Mouse (Mus musculus) olfactory bulb, adult 2 months (tissue): Measurements from ENCODE around the gene Ccdc43. TPM values are rescaled to one million over a fixed set of nuclear protein-coding genes. Genes with fewer than 3 reads are reported as not detected.

Source experiments
- H3K27ac ChIP-seq: fragments of 200-500 bp; 2 replicates; pipeline ENCODE4 v1.5.1; 2012; ENCODE audit warnings: low read depth, low read length; ENCODE audit not compliant: insufficient read depth
- H3K4me1 ChIP-seq: fragments of 200-500 bp; 2 replicates; pipeline ENCODE4 v1.6.1; 2012; ENCODE audit warnings: low read length; ENCODE audit not compliant: control insufficient read depth, insufficient read depth
- H3K4me3 ChIP-seq: fragments of 200-500 bp; 2 replicates; pipeline ENCODE4 v1.5.1; 2012; ENCODE audit warnings: mild to moderate bottlenecking, low read depth, low read length, moderate library complexity; ENCODE audit not compliant: insufficient read depth
- CTCF ChIP-seq: fragments of 200-500 bp; IDR thresholded peaks from 2 replicates; pipeline ENCODE4 v1.5.1; 2012; ENCODE audit warnings: low read depth, mild to moderate bottlenecking, low read length, moderate library complexity; ENCODE audit not compliant: insufficient read depth
- POLR2A ChIP-seq: fragments of 200-500 bp; IDR thresholded peaks from 2 replicates; pipeline ENCODE4 v1.6.1; 2012; ENCODE audit warnings: mild to moderate bottlenecking, low read depth, low read length, moderate library complexity; ENCODE audit not compliant: insufficient read depth
- WGBS: fragments of 180-500 bp; shearing (Covaris S2); methylation state at CpG from one replicate; pipeline ENCODE4 v1.1.7; 2018; 5-methylcytosine and 5-hydroxymethylcytosine counted together
- polyA plus RNA-seq: library from polyadenylated mRNA; stranded (reverse); fragments of >200 nt; gene quantifications from 2 replicates; pipeline ENCODE4 v1.2.4, GENCODE M21; 2012; ENCODE audit warnings: low replicate concordance; ENCODE audit not compliant: missing spikeins, insufficient read depth, insufficient read length

Gene Ccdc43
- polyA plus RNA-seq, result not detected in 2 replicates

GRCm38 (mm10) chr11:102697338-102698017 is at the start of gene Ccdc43:
Gene Ccdc43 (minus strand): TSS chr11:102697782.
- TF ChIP-seq CTCF (0 out of 2 replicates have a peak, but pooled peaks have one; percentile 15), POLR2A (peak; percentile 94)
- peaks cover 4% of the 10 kb centered on the region for H3K4me1 ChIP-seq
- H3K4me3 ChIP-seq, result peak within 1 kb of the TSS; percentile 82
- WGBS, result under 1% methylated on average over 49 of the region's 49 CpGs
- H3K27ac ChIP-seq, result peak within 1 kb of the TSS; percentile 36; the same call in 1 of the 2 replicates

- Histone ChIP-seq H3K27ac (no peak overlapping the region), H3K4me3 (no peak overlapping the region), H3K4me1 (peaks cover 3% of the 10 kb centered on the region)
- 87% methylated on average over 3 of the region's 3 CpGs for WGBS
- TF ChIP-seq CTCF (no peak), POLR2A (no peak)
These were observed 47.2 kb upstream of the Ccdc43 start for GRCm38 (mm10) chr11:102744746-102745145.

- Histone ChIP-seq H3K4me3 (no peak overlapping the region), H3K27ac (no peak overlapping the region), H3K4me1 (peaks cover 8% of the 10 kb centered on the region)
- TF ChIP-seq POLR2A (no peak), CTCF (no peak)
- WGBS, result 95% methylated on average over 5 of the region's 5 CpGs
These were observed 45.3 kb upstream of the Ccdc43 start for GRCm38 (mm10) chr11:102742843-102743242.

- TF ChIP-seq POLR2A (no peak), CTCF (no peak)
- WGBS, result 52% methylated on average over 7 of the region's 7 CpGs
- no peak overlapping the region for H3K27ac ChIP-seq
- no peak overlapping the region for H3K4me3 ChIP-seq
- H3K4me1 ChIP-seq, result peaks cover 8% of the 10 kb centered on the region
These were observed 44.5 kb upstream of the Ccdc43 start for GRCm38 (mm10) chr11:102742066-102742465.

GRCm38 (mm10) chr11:102741129-102741950 is 43.8 kb upstream of the Ccdc43 start:
- WGBS, result 44% methylated on average over 22 of the region's 22 CpGs

GRCm38 (mm10) chr11:102740634-102741033 is 43.1 kb upstream of the Ccdc43 start:
- 74% methylated on average over 11 of the region's 11 CpGs for WGBS
- TF ChIP-seq POLR2A (no peak), CTCF (no peak)
- Histone ChIP-seq H3K27ac (no peak overlapping the region), H3K4me3 (no peak overlapping the region), H3K4me1 (peaks cover 8% of the 10 kb centered on the region)

More at GRCm38 (mm10) chr11:102741129-102741950, 43.8 kb upstream of the Ccdc43 start:
- Histone ChIP-seq H3K27ac (no peak overlapping the region), H3K4me1 (peaks cover 8% of the 10 kb centered on the region), H3K4me3 (no peak overlapping the region)
- TF ChIP-seq CTCF (no peak), POLR2A (no peak)

- WGBS, result 12% methylated on average over 20 of the region's 20 CpGs
- H3K4me1 ChIP-seq, result peaks cover 8% of the 10 kb centered on the region
- H3K27ac ChIP-seq, result no peak overlapping the region
- H3K4me3 ChIP-seq, result peak overlapping the region; percentile 24
- TF ChIP-seq CTCF (peak; percentile 11), POLR2A (no peak)
These were observed 41.8 kb upstream of the Ccdc43 start for GRCm38 (mm10) chr11:102739278-102739966.

GRCm38 (mm10) chr11:102738046-102738445 is 40.5 kb upstream of the Ccdc43 start:
- Histone ChIP-seq H3K27ac (no peak overlapping the region), H3K4me1 (peaks cover 8% of the 10 kb centered on the region), H3K4me3 (no peak overlapping the region)
- WGBS, result 95% methylated on average over 3 of the region's 3 CpGs
- no peak for TF ChIP-seq POLR2A
- no peak for TF ChIP-seq CTCF
